Mouse (Mus musculus): Measurements from ENCODE around the gene Ofcc1.

DNA sequence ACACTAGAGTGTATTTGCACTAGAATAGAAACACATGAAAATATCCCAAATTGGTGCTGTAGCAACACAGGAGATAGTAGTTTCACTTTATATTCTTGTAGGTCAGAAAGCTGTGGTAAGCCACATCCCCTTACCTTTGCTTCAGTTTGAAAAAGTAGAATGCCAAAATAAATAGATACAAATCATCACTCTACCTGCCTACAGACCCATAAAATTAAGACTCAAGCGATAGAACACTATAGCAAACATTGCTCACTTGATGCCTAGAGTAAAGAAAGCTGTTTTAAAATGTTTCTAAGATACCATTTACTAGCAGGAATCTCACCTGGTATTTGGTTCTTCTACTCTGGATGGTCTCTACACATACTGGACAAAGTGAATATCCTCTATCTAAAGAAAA lies 331.8 kb downstream of the Ofcc1 start:
- TF ChIP-seq CTCF (IDR thresholded peaks at IDR 0.05; ENCODE audit: borderline replicate concordance, extremely low read depth, insufficient read depth, insufficient read length) (no peak), POLR2A (IDR thresholded peaks at IDR 0.05; ENCODE audit: borderline replicate concordance, extremely low read depth, insufficient read depth, insufficient read length, poor library complexity, severe bottlenecking) (no peak)
